Mouse (Mus musculus) embryonic facial prominence, embryonic 15.5 days (tissue): ENCODE results near the gene Tmc4. TPM values are rescaled to one million over a fixed set of nuclear protein-coding genes. Genes with fewer than 3 reads are reported as not detected.

Source experiments
- ATAC-seq: fragments of 200-750 bp; cut with Nextera tagmentation; 2 replicates; pipeline ENCODE4 v1.8.0; 2017; ENCODE audit warnings: low read depth, moderate TSS enrichment; ENCODE audit not compliant: insufficient number of reproducible peaks, low FRiP score, low TSS enrichment
- H3K27ac ChIP-seq: fragments of 300-500 bp; sonication (generic); replicated peaks from 2 replicates; pipeline ENCODE4 v1.5.1; 2015; ENCODE audit warnings: mild to moderate bottlenecking, inconsistent platforms
- H3K27me3 ChIP-seq: fragments of 300-500 bp; sonication (generic); 2 replicates; pipeline ENCODE4 v1.6.1; 2015; ENCODE audit warnings: inconsistent platforms
- H3K36me3 ChIP-seq: fragments of 300-500 bp; sonication (generic); 2 replicates; pipeline ENCODE4 v1.6.1; 2015; ENCODE audit warnings: mild to moderate bottlenecking, inconsistent platforms
- H3K4me1 ChIP-seq: fragments of 300-500 bp; sonication (generic); 2 replicates; pipeline ENCODE4 v1.6.1; 2015; ENCODE audit warnings: inconsistent platforms
- H3K4me2 ChIP-seq: fragments of 300-500 bp; sonication (generic); replicated peaks from 2 replicates; pipeline ENCODE4 v1.6.1; 2015; ENCODE audit warnings: mild to moderate bottlenecking, inconsistent platforms
- H3K4me3 ChIP-seq: fragments of 300-500 bp; sonication (generic); replicated peaks from 2 replicates; pipeline ENCODE4 v1.5.1; 2015; ENCODE audit warnings: mild to moderate bottlenecking, inconsistent platforms
- H3K9ac ChIP-seq: fragments of 300-500 bp; sonication (generic); 2 replicates; pipeline ENCODE4 v1.6.1; 2015; ENCODE audit warnings: inconsistent platforms
- H3K9me3 ChIP-seq: fragments of 300-500 bp; sonication (generic); replicated peaks from 2 replicates; pipeline ENCODE4 v1.6.1; 2016; ENCODE audit warnings: inconsistent platforms
- WGBS: fragments of 180-500 bp; shearing (Covaris S2); methylation state at CpG from one replicate; pipeline ENCODE4 v1.1.7; 2015; 5-methylcytosine and 5-hydroxymethylcytosine counted together
- polyA plus RNA-seq: library from polyadenylated mRNA; unstranded; fragments of >200 nt; fragmentation: Nextera tagmentation; extraction: Ambion mirVana; gene quantifications from 2 replicates; pipeline ENCODE4 v1.2.1, GENCODE M21; 2015

Tmc4 gene
- polyA plus RNA-seq, 1 experiment from 2014 or later, result 14.3 TPM

DNA sequence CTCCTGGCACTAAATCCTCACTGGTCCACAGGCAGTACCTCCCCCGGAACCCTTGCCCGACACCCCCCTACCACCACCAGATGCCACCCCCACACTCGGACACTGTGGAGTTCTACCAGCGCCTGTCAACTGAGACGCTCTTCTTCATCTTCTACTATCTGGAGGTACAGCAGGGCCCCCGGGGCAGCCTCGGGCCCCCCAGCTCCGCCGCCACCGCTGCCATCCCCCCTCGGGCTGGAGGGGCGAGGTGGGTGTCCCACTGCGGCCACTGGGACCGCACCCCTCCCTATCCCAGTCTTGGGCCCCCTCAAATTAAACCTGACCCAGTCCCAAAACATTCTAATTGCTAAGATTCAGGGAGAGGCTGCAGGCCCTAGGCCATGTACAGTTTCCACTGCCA is 18.8 kb downstream of the Tmc4 start:
- peaks cover 98% of the 10 kb centered on the region for H3K36me3 ChIP-seq

GRCm38 (mm10) chr7:3656966-3657365 is 20.4 kb downstream of the Tmc4 start:
- H3K9ac ChIP-seq, result no peak overlapping the region
- ATAC-seq, result no peak
- 83% methylated on average over 4 of the region's 4 CpGs for WGBS
- H3K27me3 ChIP-seq, result no peaks in the 10 kb centered on the region
- no peak overlapping the region for H3K27ac ChIP-seq
- peaks cover 98% of the 10 kb centered on the region for H3K36me3 ChIP-seq
- no peak overlapping the region for H3K4me3 ChIP-seq
- no peak overlapping the region for H3K4me2 ChIP-seq
- H3K4me1 ChIP-seq, result no peaks in the 10 kb centered on the region
- no peaks in the 10 kb centered on the region for H3K9me3 ChIP-seq

More for the DNA sequence above, 18.8 kb downstream of the Tmc4 start:
- no peak overlapping the region for H3K4me2 ChIP-seq
- peaks cover 9% of the 10 kb centered on the region for H3K4me1 ChIP-seq
- no peaks in the 10 kb centered on the region for H3K9me3 ChIP-seq
- no peak for ATAC-seq
- no peaks in the 10 kb centered on the region for H3K27me3 ChIP-seq
- WGBS, result 88% methylated on average over 14 of the region's 14 CpGs
- no peak overlapping the region for H3K9ac ChIP-seq
- H3K27ac ChIP-seq, result no peak overlapping the region
- no peak overlapping the region for H3K4me3 ChIP-seq

GRCm38 (mm10) chr7:3646641-3647040 is 30.7 kb downstream of the Tmc4 start:
- WGBS, result 55% methylated on average over 4 of the region's 4 CpGs
- peak overlapping the region; percentile 98 for H3K4me3 ChIP-seq
- H3K27ac ChIP-seq, result no peak overlapping the region

DNA sequence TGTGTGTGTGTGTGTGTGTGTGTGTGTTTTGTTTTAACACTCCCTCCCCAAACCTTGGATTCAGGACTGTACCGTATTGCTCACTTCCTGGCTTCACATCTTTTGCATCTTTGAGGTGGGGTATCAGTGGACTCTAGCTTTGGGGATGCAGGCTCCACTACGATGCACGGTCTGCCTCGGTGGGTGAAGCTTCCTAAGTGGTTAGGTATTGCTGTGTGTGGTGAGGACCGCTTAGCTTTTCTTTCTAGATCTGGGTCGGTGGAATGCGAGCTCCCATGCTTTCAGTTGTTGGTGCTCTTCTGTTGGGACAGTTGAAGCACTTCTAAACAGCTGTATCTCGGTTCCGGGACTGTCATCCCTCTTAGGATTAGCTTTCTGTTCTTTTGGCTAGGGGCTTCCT is 31.2 kb downstream of the Tmc4 start:
- WGBS, result 14% methylated on average over 9 of the region's 9 CpGs
- peak overlapping the region; percentile 99; the same call in 1 of the 2 replicates for H3K27ac ChIP-seq
- H3K4me1 ChIP-seq, result peaks cover 33% of the 10 kb centered on the region

More at GRCm38 (mm10) chr7:3646641-3647040, 30.7 kb downstream of the Tmc4 start:
- H3K27me3 ChIP-seq, result no peaks in the 10 kb centered on the region
- H3K4me1 ChIP-seq, result peaks cover 33% of the 10 kb centered on the region
- H3K4me2 ChIP-seq, result peak overlapping the region; percentile 64
- H3K9ac ChIP-seq, result peak overlapping the region; percentile 99
- peaks cover 24% of the 10 kb centered on the region for H3K36me3 ChIP-seq
- H3K9me3 ChIP-seq, result no peaks in the 10 kb centered on the region
- ATAC-seq, result no peak

GRCm38 (mm10) chr7:3645488-3646025 is 31.8 kb downstream of the Tmc4 start:
- no peak for ATAC-seq

More for the DNA sequence above, 31.2 kb downstream of the Tmc4 start:
- Histone ChIP-seq H3K4me3 (peak overlapping the region; percentile 98), H3K27me3 (no peaks in the 10 kb centered on the region), H3K9me3 (no peaks in the 10 kb centered on the region), H3K4me2 (peak overlapping the region; percentile 64), H3K9ac (peak overlapping the region; percentile 99), H3K36me3 (peaks cover 24% of the 10 kb centered on the region)
- ATAC-seq, result no peak

GRCm38 (mm10) chr7:3644672-3645487 is 32.5 kb downstream of the Tmc4 start, which contains the start of gene Cnot3:
Gene Cnot3 (plus strand): TSS chr7:3645268.
- peaks cover 27% of the 10 kb centered on the region for H3K36me3 ChIP-seq
- no peaks in the 10 kb centered on the region for H3K9me3 ChIP-seq
- under 1% methylated on average over 56 of the region's 58 CpGs for WGBS
- peak within 1 kb of the TSS; percentile 99 for H3K27ac ChIP-seq
- ATAC-seq, result peak; percentile 98
- peak within 1 kb of the TSS; percentile 99 for H3K9ac ChIP-seq
- H3K27me3 ChIP-seq, result no peaks in the 10 kb centered on the region
- peak within 1 kb of the TSS; percentile 98 for H3K4me3 ChIP-seq
- peak within 1 kb of the TSS; percentile 64 for H3K4me2 ChIP-seq
- peaks cover 33% of the 10 kb centered on the region for H3K4me1 ChIP-seq

More at GRCm38 (mm10) chr7:3645488-3646025, 31.8 kb downstream of the Tmc4 start:
- H3K27me3 ChIP-seq, result no peaks in the 10 kb centered on the region
- peaks cover 33% of the 10 kb centered on the region for H3K4me1 ChIP-seq
- H3K9me3 ChIP-seq, result no peaks in the 10 kb centered on the region
- H3K27ac ChIP-seq, result peak overlapping the region; percentile 99
- H3K4me3 ChIP-seq, result peak overlapping the region; percentile 98
- H3K9ac ChIP-seq, result peak overlapping the region; percentile 99
- WGBS, result under 1% methylated on average over 51 of the region's 58 CpGs
- peaks cover 24% of the 10 kb centered on the region for H3K36me3 ChIP-seq
- H3K4me2 ChIP-seq, result peak overlapping the region; percentile 64

DNA sequence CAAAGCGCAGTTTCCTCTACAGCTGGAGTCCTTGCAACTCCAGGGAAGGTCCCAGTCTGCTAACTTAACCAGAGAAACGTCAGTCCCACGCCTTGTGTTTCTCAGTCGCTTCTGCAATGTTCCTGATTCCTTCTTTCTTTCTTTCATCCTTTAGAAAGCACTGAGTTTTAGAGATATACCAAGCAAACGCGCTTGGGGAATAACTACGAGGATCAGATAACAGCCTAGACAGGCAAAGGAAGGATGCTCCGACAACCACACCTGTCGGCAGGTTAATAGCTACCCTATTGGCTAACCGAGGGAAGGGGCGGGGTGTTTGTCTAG is 33.0 kb downstream of the Tmc4 start:
- H3K9me3 ChIP-seq, result no peaks in the 10 kb centered on the region
- peak overlapping the region; percentile 98 for H3K4me3 ChIP-seq
- WGBS, result 1% methylated on average over 11 of the region's 11 CpGs
- H3K4me2 ChIP-seq, result peak overlapping the region; percentile 64
- peaks cover 33% of the 10 kb centered on the region for H3K36me3 ChIP-seq
- H3K4me1 ChIP-seq, result peaks cover 33% of the 10 kb centered on the region
- no peak overlapping the region for H3K9ac ChIP-seq
- H3K27me3 ChIP-seq, result no peaks in the 10 kb centered on the region
- peak overlapping the region; percentile 82 for H3K27ac ChIP-seq
- ATAC-seq, result no peak

GRCm38 (mm10) chr7:3643843-3644242 is 33.5 kb downstream of the Tmc4 start:
- WGBS, result 21% methylated on average over 9 of the region's 9 CpGs
- no peak overlapping the region for H3K27ac ChIP-seq
- H3K9ac ChIP-seq, result no peak overlapping the region
- H3K4me2 ChIP-seq, result peak overlapping the region; percentile 64
- H3K36me3 ChIP-seq, result peaks cover 37% of the 10 kb centered on the region
- H3K4me3 ChIP-seq, result peak overlapping the region; percentile 98
- H3K27me3 ChIP-seq, result no peaks in the 10 kb centered on the region
- H3K4me1 ChIP-seq, result peaks cover 33% of the 10 kb centered on the region
- ATAC-seq, result no peak
- no peaks in the 10 kb centered on the region for H3K9me3 ChIP-seq

DNA sequence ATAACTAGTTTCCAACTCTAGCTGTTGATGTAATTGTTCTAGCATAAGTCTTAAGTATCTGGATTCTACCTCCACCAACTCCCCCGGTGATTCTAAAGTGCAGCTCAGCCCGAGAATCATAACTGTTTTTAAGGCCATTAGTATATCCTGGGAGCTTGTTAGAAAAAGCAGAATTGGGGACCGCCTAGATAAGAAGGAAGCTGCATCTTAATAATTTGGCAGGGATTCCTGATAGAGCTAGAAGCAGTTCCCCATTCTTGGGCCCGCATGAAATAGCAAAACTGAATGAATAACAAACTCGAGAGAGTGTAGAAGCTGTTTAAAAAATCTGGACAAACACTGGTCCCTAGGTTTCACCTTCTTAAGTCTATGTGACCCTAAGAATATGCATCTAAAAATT is 33.9 kb downstream of the Tmc4 start:
- Histone ChIP-seq H3K4me2 (no peak overlapping the region), H3K36me3 (peaks cover 42% of the 10 kb centered on the region), H3K27ac (no peak overlapping the region), H3K9ac (no peak overlapping the region), H3K9me3 (no peaks in the 10 kb centered on the region), H3K27me3 (no peaks in the 10 kb centered on the region), H3K4me3 (no peak overlapping the region), H3K4me1 (peaks cover 31% of the 10 kb centered on the region)
- WGBS, result 73% methylated on average over 5 of the region's 5 CpGs
- ATAC-seq, result no peak

- no peak overlapping the region for H3K27ac ChIP-seq
- H3K4me2 ChIP-seq, result peak overlapping the region; percentile 91
- H3K36me3 ChIP-seq, result peaks cover 47% of the 10 kb centered on the region
- no peak for ATAC-seq
- no peaks in the 10 kb centered on the region for H3K27me3 ChIP-seq
- no peaks in the 10 kb centered on the region for H3K9me3 ChIP-seq
- WGBS, result 53% methylated on average over 3 of the region's 3 CpGs
- H3K4me3 ChIP-seq, result peak overlapping the region; percentile 67
- H3K4me1 ChIP-seq, result peaks cover 21% of the 10 kb centered on the region
- peak overlapping the region; percentile 46 for H3K9ac ChIP-seq
These were observed 46.9 kb downstream of the Tmc4 start for GRCm38 (mm10) chr7:3630478-3630815.

GRCm38 (mm10) chr7:3629543-3630477 is 47.5 kb downstream of the Tmc4 start, which contains the start of the genes Tfpt and Prpf31:
Gene Tfpt (minus strand): TSS chr7:3629929.
Gene Prpf31 (plus strand): TSS chr7:3629985.
- Histone ChIP-seq H3K27ac (peak within 1 kb of the TSS; percentile 92), H3K4me1 (peaks cover 21% of the 10 kb centered on the region), H3K4me2 (peak within 1 kb of the TSS; percentile 91), H3K4me3 (peak within 1 kb of the TSS; percentile 67), H3K27me3 (no peaks in the 10 kb centered on the region), H3K36me3 (peaks cover 46% of the 10 kb centered on the region), H3K9me3 (no peaks in the 10 kb centered on the region), H3K9ac (peak within 1 kb of the TSS; percentile 81)
- WGBS, result 1% methylated on average over 47 of the region's 47 CpGs
- peak; percentile 82 for ATAC-seq
